Mouse (Mus musculus): ENCODE data around the gene Mrpl19. TPM values are rescaled to one million over a fixed set of nuclear protein-coding genes. Genes with fewer than 3 reads are reported as not detected.

Mrpl19 gene
- polyA plus RNA-seq, 1 experiment from 2014 or later: 58.9 TPM

GRCm38 (mm10) chr6:81955133-81955532 is 10.6 kb downstream of the Mrpl19 start:
- Histone ChIP-seq H3K36me3 (ENCODE audit: control insufficient read depth, insufficient read depth, low read length) (peaks cover 12% of the 10 kb centered on the region), H3K4me2 (ENCODE audit: low read depth, low read length, severe bottlenecking) (no peak overlapping the region), H3K4me3 (ENCODE audit: low read depth, low read length) (no peak overlapping the region), H3K27me3 (ENCODE audit: control insufficient read depth, insufficient read depth, low read length) (no peaks in the 10 kb centered on the region), H3K27ac (ENCODE audit: low read depth, low read length) (no peak overlapping the region), H3K9me3 (ENCODE audit: control insufficient read depth, low read length) (no peaks in the 10 kb centered on the region; the same call in 1 of the 2 replicates), H3K9ac (ENCODE audit: low read length) (no peak overlapping the region), H3K4me1 (replicated peaks; ENCODE audit: control insufficient read depth, insufficient read depth, low read length) (no peaks in the 10 kb centered on the region)
- ATAC-seq (replicated peaks; ENCODE audit: low FRiP score) (no peak), DNase-seq (ENCODE audit: low spot score) (no peak)
- 91% methylated on average over 5 of the region's 5 CpGs for WGBS

DNA sequence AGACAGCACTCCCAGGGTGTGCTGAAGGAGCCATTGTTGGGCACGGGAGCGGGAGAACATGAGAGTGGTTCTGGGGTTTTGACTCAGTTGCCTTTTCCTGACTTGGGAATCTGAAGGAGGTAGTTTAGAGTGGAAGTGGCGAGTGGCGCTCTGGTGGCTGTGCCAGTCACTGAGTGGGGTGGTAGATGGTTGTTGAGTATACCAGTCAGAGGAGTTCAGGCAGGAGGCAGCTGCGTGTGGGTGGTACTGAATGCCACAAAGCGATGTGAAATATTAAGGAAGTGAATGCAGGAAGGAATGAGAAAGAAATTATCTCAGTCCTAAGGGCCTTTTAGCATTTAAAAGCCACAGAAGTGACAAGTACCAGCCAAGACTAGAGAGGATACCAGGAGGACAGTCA is 18.9 kb downstream of the Mrpl19 start:
- H3K4me3 ChIP-seq (ENCODE audit: low read depth, low read length): no peak overlapping the region
- DNase-seq (ENCODE audit: low spot score) (no peak), ATAC-seq (replicated peaks; ENCODE audit: low FRiP score) (no peak)
- no peaks in the 10 kb centered on the region for H3K27me3 ChIP-seq (ENCODE audit: control insufficient read depth, insufficient read depth, low read length)
- no peak overlapping the region for H3K9ac ChIP-seq (ENCODE audit: low read length)
- no peak overlapping the region for H3K27ac ChIP-seq (ENCODE audit: low read depth, low read length)
- no peaks in the 10 kb centered on the region for H3K9me3 ChIP-seq (ENCODE audit: control insufficient read depth, low read length)
- H3K36me3 ChIP-seq (ENCODE audit: control insufficient read depth, insufficient read depth, low read length): peaks cover 10% of the 10 kb centered on the region
- 96% methylated on average over 6 of the region's 6 CpGs for WGBS
- H3K4me1 ChIP-seq (replicated peaks; ENCODE audit: control insufficient read depth, insufficient read depth, low read length): no peaks in the 10 kb centered on the region
- H3K4me2 ChIP-seq (ENCODE audit: low read depth, low read length, severe bottlenecking): no peak overlapping the region

- H3K27me3 ChIP-seq (ENCODE audit: control insufficient read depth, insufficient read depth, low read length): no peaks in the 10 kb centered on the region
- 81% methylated on average over 3 of the region's 3 CpGs for WGBS
- DNase-seq (ENCODE audit: low spot score) (no peak), ATAC-seq (replicated peaks; ENCODE audit: low FRiP score) (no peak)
- no peaks in the 10 kb centered on the region for H3K9me3 ChIP-seq (ENCODE audit: control insufficient read depth, low read length)
- no peaks in the 10 kb centered on the region for H3K4me1 ChIP-seq (replicated peaks; ENCODE audit: control insufficient read depth, insufficient read depth, low read length)
- no peak overlapping the region for H3K4me3 ChIP-seq (ENCODE audit: low read depth, low read length)
- no peak overlapping the region for H3K4me2 ChIP-seq (ENCODE audit: low read depth, low read length, severe bottlenecking)
- no peak overlapping the region for H3K27ac ChIP-seq (ENCODE audit: low read depth, low read length)
- H3K36me3 ChIP-seq (ENCODE audit: control insufficient read depth, insufficient read depth, low read length): peaks cover 10% of the 10 kb centered on the region
- H3K9ac ChIP-seq (ENCODE audit: low read length): no peak overlapping the region
These were observed 21.3 kb downstream of the Mrpl19 start for GRCm38 (mm10) chr6:81944432-81944831.

DNA sequence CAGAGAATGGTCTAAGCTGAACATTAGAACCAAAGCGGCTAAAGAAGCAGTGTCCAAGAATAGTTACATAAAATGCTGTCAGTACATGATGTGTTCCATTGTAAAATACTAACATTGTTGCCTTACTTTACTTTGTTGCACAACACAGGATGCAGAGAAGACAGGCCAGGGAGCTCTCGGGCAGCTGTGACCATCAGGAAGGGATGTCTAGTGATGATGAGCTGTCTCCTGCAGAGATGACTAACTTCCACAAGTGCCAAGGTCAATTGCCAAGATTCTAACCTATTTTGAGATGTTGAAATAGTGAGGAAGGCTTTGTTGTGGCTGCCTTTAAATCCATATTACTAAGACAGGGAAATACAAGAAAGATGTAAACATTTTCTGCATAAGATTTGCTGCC is 22.5 kb downstream of the Mrpl19 start:
- WGBS: 94% methylated on average over 2 of the region's 2 CpGs
- Histone ChIP-seq H3K4me2 (ENCODE audit: low read depth, low read length, severe bottlenecking) (no peak overlapping the region), H3K27ac (ENCODE audit: low read depth, low read length) (no peak overlapping the region), H3K27me3 (ENCODE audit: control insufficient read depth, insufficient read depth, low read length) (no peaks in the 10 kb centered on the region), H3K4me1 (replicated peaks; ENCODE audit: control insufficient read depth, insufficient read depth, low read length) (no peaks in the 10 kb centered on the region), H3K9me3 (ENCODE audit: control insufficient read depth, low read length) (no peaks in the 10 kb centered on the region), H3K9ac (ENCODE audit: low read length) (no peak overlapping the region), H3K4me3 (ENCODE audit: low read depth, low read length) (no peak overlapping the region), H3K36me3 (ENCODE audit: control insufficient read depth, insufficient read depth, low read length) (peaks cover 5% of the 10 kb centered on the region; the same call in 1 of the 2 replicates)
- DNase-seq (ENCODE audit: low spot score) (no peak), ATAC-seq (replicated peaks; ENCODE audit: low FRiP score) (no peak)

DNA sequence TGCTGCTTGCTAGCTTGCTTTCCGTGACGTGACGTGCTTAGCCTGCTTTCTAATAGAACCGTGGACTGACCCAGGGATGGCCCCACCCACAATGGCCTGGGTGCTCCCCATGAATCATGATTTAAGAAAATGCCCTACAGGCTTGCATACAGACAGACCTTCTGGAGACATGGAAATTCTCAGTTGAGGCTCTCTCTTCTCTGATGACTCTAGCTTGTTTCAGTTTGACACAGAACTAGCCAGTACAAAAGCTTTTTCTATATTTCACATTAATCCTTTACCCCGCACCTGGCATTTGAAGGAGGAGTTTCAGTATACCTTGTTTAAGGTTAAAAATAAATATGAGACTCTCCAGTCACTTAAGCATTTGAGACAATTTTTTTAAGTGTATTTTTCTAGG is 24.0 kb downstream of the Mrpl19 start:
- 97% methylated on average over 5 of the region's 5 CpGs for WGBS
- H3K36me3 ChIP-seq (ENCODE audit: control insufficient read depth, insufficient read depth, low read length): peaks cover 5% of the 10 kb centered on the region; the same call in 1 of the 2 replicates

DNA sequence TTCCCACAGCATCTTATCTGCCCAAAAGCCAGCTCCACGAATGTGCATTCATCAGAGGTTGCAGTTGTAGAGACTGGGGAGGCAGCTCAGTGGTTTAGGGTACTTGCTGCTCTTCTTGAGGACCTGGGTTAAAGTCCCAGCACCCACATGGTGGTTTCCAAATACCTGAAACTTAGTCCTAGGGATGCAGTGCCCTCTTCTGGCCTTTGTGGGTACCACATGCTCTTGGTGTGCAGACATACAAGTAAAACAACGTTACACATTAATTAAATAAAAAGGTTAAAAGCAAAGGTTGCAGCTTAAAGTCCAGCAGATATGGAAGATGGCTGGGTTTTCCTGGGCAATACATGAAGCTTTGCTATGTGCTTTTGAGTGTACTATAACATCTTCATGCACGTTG is 32.5 kb downstream of the Mrpl19 start:
- H3K9me3 ChIP-seq (ENCODE audit: control insufficient read depth, low read length): no peaks in the 10 kb centered on the region; the same call in 1 of the 2 replicates
- no peaks in the 10 kb centered on the region for H3K27me3 ChIP-seq (ENCODE audit: control insufficient read depth, insufficient read depth, low read length)
- no peak overlapping the region for H3K4me3 ChIP-seq (ENCODE audit: low read depth, low read length)
- H3K4me1 ChIP-seq (replicated peaks; ENCODE audit: control insufficient read depth, insufficient read depth, low read length): no peaks in the 10 kb centered on the region
- no peak overlapping the region for H3K9ac ChIP-seq (ENCODE audit: low read length)
- H3K36me3 ChIP-seq (ENCODE audit: control insufficient read depth, insufficient read depth, low read length): peaks cover 23% of the 10 kb centered on the region
- no peak for DNase-seq (ENCODE audit: low spot score)
- no peak overlapping the region for H3K27ac ChIP-seq (ENCODE audit: low read depth, low read length)
- WGBS: 92% methylated on average over 3 of the region's 3 CpGs
- ATAC-seq (replicated peaks; ENCODE audit: low FRiP score): no peak
- no peak overlapping the region for H3K4me2 ChIP-seq (ENCODE audit: low read depth, low read length, severe bottlenecking)

More for the DNA sequence above, 24.0 kb downstream of the Mrpl19 start:
- Histone ChIP-seq H3K27me3 (ENCODE audit: control insufficient read depth, insufficient read depth, low read length) (no peaks in the 10 kb centered on the region), H3K9me3 (ENCODE audit: control insufficient read depth, low read length) (no peaks in the 10 kb centered on the region), H3K27ac (ENCODE audit: low read depth, low read length) (no peak overlapping the region), H3K4me2 (ENCODE audit: low read depth, low read length, severe bottlenecking) (no peak overlapping the region), H3K4me3 (ENCODE audit: low read depth, low read length) (no peak overlapping the region), H3K9ac (ENCODE audit: low read length) (no peak overlapping the region), H3K4me1 (replicated peaks; ENCODE audit: control insufficient read depth, insufficient read depth, low read length) (no peaks in the 10 kb centered on the region)
- DNase-seq (ENCODE audit: low spot score) (no peak), ATAC-seq (replicated peaks; ENCODE audit: low FRiP score) (no peak)

GRCm38 (mm10) chr6:81929402-81929801 is 36.4 kb downstream of the Mrpl19 start:
- Histone ChIP-seq H3K4me1 (replicated peaks; ENCODE audit: control insufficient read depth, insufficient read depth, low read length) (no peaks in the 10 kb centered on the region), H3K9ac (ENCODE audit: low read length) (no peak overlapping the region), H3K27me3 (ENCODE audit: control insufficient read depth, insufficient read depth, low read length) (no peaks in the 10 kb centered on the region), H3K27ac (ENCODE audit: low read depth, low read length) (no peak overlapping the region), H3K36me3 (ENCODE audit: control insufficient read depth, insufficient read depth, low read length) (peaks cover 20% of the 10 kb centered on the region), H3K4me3 (ENCODE audit: low read depth, low read length) (no peak overlapping the region), H3K4me2 (ENCODE audit: low read depth, low read length, severe bottlenecking) (no peak overlapping the region), H3K9me3 (ENCODE audit: control insufficient read depth, low read length) (no peaks in the 10 kb centered on the region; the same call in 1 of the 2 replicates)
- ATAC-seq (replicated peaks; ENCODE audit: low FRiP score): no peak
- WGBS: 93% methylated on average over 4 of the region's 4 CpGs
- DNase-seq (ENCODE audit: low spot score): no peak

DNA sequence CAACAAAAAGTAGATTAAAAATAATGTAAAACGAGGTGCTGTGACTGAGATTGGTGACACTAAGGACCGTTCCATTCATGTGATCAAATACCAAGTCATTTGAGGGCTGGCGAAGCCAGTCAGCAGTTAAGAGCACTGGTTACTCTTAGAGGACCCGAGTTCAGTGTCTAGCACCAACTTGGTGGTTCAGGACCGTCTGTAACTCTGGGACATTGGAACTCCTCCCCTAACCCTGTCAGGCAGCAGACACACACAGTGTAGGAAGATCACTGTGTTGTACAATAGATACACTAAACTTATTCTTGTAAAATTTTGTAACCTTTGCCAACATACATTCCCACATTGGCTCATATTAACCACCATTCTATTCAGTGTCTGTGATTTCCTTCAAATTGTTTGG is 41.5 kb downstream of the Mrpl19 start:
- Histone ChIP-seq H3K9ac (ENCODE audit: low read length) (peak overlapping the region; percentile 96), H3K36me3 (ENCODE audit: control insufficient read depth, insufficient read depth, low read length) (no peaks in the 10 kb centered on the region; the same call in 1 of the 2 replicates), H3K27me3 (ENCODE audit: control insufficient read depth, insufficient read depth, low read length) (no peaks in the 10 kb centered on the region), H3K9me3 (ENCODE audit: control insufficient read depth, low read length) (no peaks in the 10 kb centered on the region), H3K27ac (ENCODE audit: low read depth, low read length) (no peak overlapping the region), H3K4me1 (replicated peaks; ENCODE audit: control insufficient read depth, insufficient read depth, low read length) (no peaks in the 10 kb centered on the region), H3K4me2 (ENCODE audit: low read depth, low read length, severe bottlenecking) (peak overlapping the region; percentile 56), H3K4me3 (ENCODE audit: low read depth, low read length) (peak overlapping the region; percentile 85)
- ATAC-seq (replicated peaks; ENCODE audit: low FRiP score) (0 out of 2 replicates have a peak, but pooled peaks have one; percentile 25), DNase-seq (ENCODE audit: low spot score) (no peak)
- 19% methylated on average over 5 of the region's 5 CpGs for WGBS

DNA sequence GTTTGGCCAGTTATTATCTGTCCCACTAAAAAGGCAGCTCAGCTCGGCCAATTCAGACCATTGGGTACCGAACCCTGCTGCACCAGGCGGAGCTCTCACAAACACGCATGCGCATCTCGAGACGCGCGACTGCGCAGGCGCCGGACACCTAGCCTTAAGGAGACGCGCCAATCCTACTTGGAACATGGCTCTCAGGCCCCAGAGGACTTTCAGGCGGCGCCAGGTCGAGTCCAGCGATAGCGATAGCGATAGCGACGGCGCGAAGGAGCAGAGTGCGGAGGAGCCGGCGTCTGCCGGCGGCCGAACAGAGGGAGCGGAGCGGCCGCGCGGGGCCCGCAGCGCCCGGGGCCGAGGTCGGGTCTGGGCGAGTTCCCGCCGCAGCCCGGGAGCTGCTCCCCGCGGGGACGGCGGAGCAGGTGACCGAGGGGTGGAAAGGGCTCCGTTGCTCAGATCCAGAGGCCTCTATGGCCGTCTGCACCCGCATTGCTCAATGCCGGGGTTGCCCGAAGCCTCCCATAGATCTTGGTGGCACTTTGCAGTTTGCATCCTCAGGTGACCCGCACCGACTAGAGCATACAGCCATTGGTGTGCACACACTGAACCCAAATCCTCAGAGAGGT is 42.1 kb downstream of the Mrpl19 start, which contains the start of gene Gcfc2:
Gcfc2 (plus strand) TSS at position 147 of the 620 bp plus-strand sequence.
- no peaks in the 10 kb centered on the region for H3K9me3 ChIP-seq (ENCODE audit: control insufficient read depth, low read length)
- DNase-seq (ENCODE audit: low spot score): peak; percentile 96
- peak; percentile 94 for ATAC-seq (replicated peaks; ENCODE audit: low FRiP score)
- peak within 1 kb of the TSS; percentile 85 for H3K4me3 ChIP-seq (ENCODE audit: low read depth, low read length)
- H3K27ac ChIP-seq (ENCODE audit: low read depth, low read length): peak within 1 kb of the TSS; percentile 53; the same call in 1 of the 2 replicates
- no peaks in the 10 kb centered on the region for H3K27me3 ChIP-seq (ENCODE audit: control insufficient read depth, insufficient read depth, low read length)
- peak within 1 kb of the TSS; percentile 56 for H3K4me2 ChIP-seq (ENCODE audit: low read depth, low read length, severe bottlenecking)
- no peaks in the 10 kb centered on the region; the same call in 1 of the 2 replicates for H3K36me3 ChIP-seq (ENCODE audit: control insufficient read depth, insufficient read depth, low read length)
- no peaks in the 10 kb centered on the region for H3K4me1 ChIP-seq (replicated peaks; ENCODE audit: control insufficient read depth, insufficient read depth, low read length)
- H3K9ac ChIP-seq (ENCODE audit: low read length): peak within 1 kb of the TSS; percentile 96
- under 1% methylated on average over 56 of the region's 56 CpGs for WGBS

All from forebrain, embryonic 11.5 days (tissue).